Mouse (Mus musculus) bone marrow, adult 2 months (tissue): ENCODE measurements around the gene 9430097D07Rik.

Source experiments
- CTCF ChIP-seq: fragments of 200-500 bp; IDR thresholded peaks from 2 replicates; pipeline ENCODE4 v1.5.1; 2011; ENCODE audit warnings: low read length, control low read depth; ENCODE audit not compliant: control insufficient read depth, insufficient read depth
- POLR2A ChIP-seq: fragments of 200-500 bp; IDR thresholded peaks from 2 replicates; pipeline ENCODE4 v1.6.1; 2011; ENCODE audit warnings: low read depth, mild to moderate bottlenecking, control low read depth, low read length, borderline replicate concordance; ENCODE audit not compliant: control insufficient read depth

- TF ChIP-seq CTCF (no peak), POLR2A (no peak)
Observed at GRCm38 (mm10) chr2:32556019-32556418, 19.5 kb downstream of the 9430097D07Rik start.
